Mouse (Mus musculus) G1E (cell line): ENCODE results near the gene Uox. TPM values are rescaled to one million over a fixed set of nuclear protein-coding genes. Genes with fewer than 3 reads are reported as not detected.

ENCODE experiments used
- ATAC-seq: 2 replicates; pipeline ENCODE4 v1.8.0; 2016; ENCODE audit warnings: mild to moderate bottlenecking; ENCODE audit not compliant: insufficient number of reproducible peaks, poor library complexity, low FRiP score, severe bottlenecking; ENCODE audit errors: extremely low read depth
- DNase-seq: peaks from one replicate; pipeline ENCODE4 v3.0.0; 2012; ENCODE audit warnings: low spot score
- H3K27me3 ChIP-seq: 2 replicates; pipeline ENCODE4 v1.6.1; 2012; ENCODE audit warnings: mild to moderate bottlenecking, low read length, inconsistent platforms; ENCODE audit not compliant: insufficient read depth
- H3K36me3 ChIP-seq: replicated peaks from 2 replicates; pipeline ENCODE3; 2012; ENCODE audit warnings: mild to moderate bottlenecking, inconsistent platforms
- H3K4me1 ChIP-seq: 2 replicates; pipeline ENCODE4 v1.6.1; 2012; ENCODE audit warnings: low read depth, low read length, inconsistent platforms, mixed read lengths; ENCODE audit not compliant: insufficient read depth
- H3K4me3 ChIP-seq: 2 replicates; pipeline ENCODE4 v1.5.1; 2012; ENCODE audit warnings: low read depth, mild to moderate bottlenecking, inconsistent platforms, low read length, moderate library complexity, mixed read lengths
- H3K9me3 ChIP-seq: replicated peaks from 2 replicates; pipeline ENCODE4 v1.6.1; 2012; ENCODE audit warnings: inconsistent platforms
- CTCF ChIP-seq: IDR thresholded peaks from 2 replicates; pipeline ENCODE4 v1.5.1; 2012; ENCODE audit warnings: low read depth, low read length, inconsistent platforms, mixed read lengths
- GATA1 ChIP-seq: IDR thresholded peaks from 2 replicates; pipeline ENCODE4 v1.6.1; 2012; ENCODE audit warnings: borderline replicate concordance, low read length, inconsistent platforms, mixed read lengths
- GATA2 ChIP-seq: IDR thresholded peaks from 2 replicates; pipeline ENCODE4 v1.6.1; 2012; ENCODE audit warnings: low read depth, low read length, inconsistent platforms, borderline replicate concordance
- POLR2AphosphoS5 ChIP-seq: IDR thresholded peaks from 2 replicates; pipeline ENCODE4 v1.6.1; 2012; ENCODE audit warnings: low read depth, low read length, inconsistent platforms; ENCODE audit not compliant: insufficient replicate concordance
- TAL1 ChIP-seq: conservative IDR thresholded peaks from 2 replicates; pipeline ENCODE4 v1.6.1; 2012; ENCODE audit warnings: low read depth, low read length, inconsistent platforms, mixed read lengths
- polyA plus RNA-seq: library from polyadenylated mRNA; stranded (reverse); fragments of >175 nt; gene quantifications from 2 replicates; pipeline ENCODE4 v1.2.3, GENCODE M21; 2012
- total RNA-seq, 2 experiments: library from RNA; stranded (forward) in 1 of 2; stranded (reverse) in 1 of 2; fragments of 200-1000 nt in 1 of 2; fragments of >200 nt in 1 of 2; fragmentation: Nextera tagmentation in 1 of 2; gene quantifications; 2 replicates each; pipeline ENCODE4 v1.2.3; 2014 to 2017

The Uox gene
- total and polyA plus RNA-seq, 3 experiments: 0.22 TPM; not detected in 2

DNA sequence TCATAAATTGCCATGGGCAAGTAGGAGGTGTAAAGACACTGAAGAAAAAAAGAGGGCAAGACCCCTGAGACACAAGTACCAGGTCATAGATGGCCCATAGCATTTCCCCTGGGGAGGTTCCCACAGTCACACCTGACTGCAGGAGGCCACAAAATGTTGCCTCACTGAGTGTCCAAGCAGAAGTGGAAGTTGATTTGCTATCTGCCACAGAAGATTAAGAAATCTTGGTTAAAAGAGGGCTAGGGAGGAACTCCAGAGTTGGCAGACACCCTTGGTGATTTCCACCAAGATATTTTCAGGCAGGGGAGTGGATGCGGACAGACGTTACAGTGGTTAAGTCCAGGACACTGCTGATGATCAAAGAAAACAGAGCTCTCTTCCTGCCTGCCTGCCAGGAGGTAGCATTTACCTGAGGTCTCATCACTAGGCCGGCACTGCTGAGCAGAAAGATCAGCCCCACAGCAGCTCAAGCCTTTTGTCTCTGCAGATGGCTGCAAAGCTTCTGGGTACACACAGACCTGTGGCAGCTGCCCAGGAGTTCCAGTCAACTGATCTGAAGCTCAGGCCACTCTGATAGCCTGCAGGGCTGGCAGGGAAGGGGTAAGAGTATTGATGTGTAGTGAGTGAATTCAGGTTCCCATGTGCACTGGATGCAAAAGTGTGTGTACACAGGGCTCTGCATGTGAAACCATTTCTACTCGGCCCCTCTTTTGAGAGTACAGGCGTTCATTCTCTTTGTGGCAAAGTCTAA, 46.5 kb downstream of the Uox start:
- peaks cover 48% of the 10 kb centered on the region for H3K4me1 ChIP-seq
- no peaks in the 10 kb centered on the region for H3K36me3 ChIP-seq
- DNase-seq (peak; percentile 6), ATAC-seq (peak; percentile 29)
- no peak overlapping the region; the same call in 1 of the 2 replicates for H3K4me3 ChIP-seq
- TF ChIP-seq CTCF (no peak), POLR2AphosphoS5 (no peak), GATA2 (no peak), TAL1 (no peak), GATA1 (no peak)
- no peaks in the 10 kb centered on the region for H3K9me3 ChIP-seq
- H3K27me3 ChIP-seq: peaks cover 14% of the 10 kb centered on the region

DNA sequence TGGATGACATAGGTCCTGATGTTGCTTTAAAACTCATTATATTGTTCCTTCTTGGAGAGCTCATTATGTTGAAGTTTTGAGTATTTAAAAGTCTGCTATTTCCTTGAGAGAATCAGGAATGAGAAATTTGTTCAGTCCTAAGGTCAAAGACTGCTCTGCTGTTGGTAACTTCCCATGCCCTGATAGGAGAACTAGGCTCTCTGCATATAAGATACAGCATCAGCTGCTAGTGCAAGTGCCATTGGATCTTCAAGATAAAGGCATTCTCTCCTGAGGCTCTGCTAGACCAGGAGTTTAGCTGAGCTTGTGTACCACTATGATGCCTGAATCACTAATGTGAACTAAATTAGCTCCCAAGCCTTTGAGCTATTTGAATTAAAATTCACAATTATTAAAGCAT, 47.7 kb downstream of the Uox start:
- Histone ChIP-seq H3K4me1 (peaks cover 45% of the 10 kb centered on the region), H3K4me3 (no peak overlapping the region; the same call in 1 of the 2 replicates), H3K36me3 (no peaks in the 10 kb centered on the region), H3K9me3 (no peaks in the 10 kb centered on the region), H3K27me3 (peaks cover 24% of the 10 kb centered on the region)
- peak; percentile 55 for ATAC-seq
- TF ChIP-seq GATA2 (no peak), POLR2AphosphoS5 (no peak), CTCF (no peak), TAL1 (no peak), GATA1 (no peak)
- peak; percentile 5 for DNase-seq

DNA sequence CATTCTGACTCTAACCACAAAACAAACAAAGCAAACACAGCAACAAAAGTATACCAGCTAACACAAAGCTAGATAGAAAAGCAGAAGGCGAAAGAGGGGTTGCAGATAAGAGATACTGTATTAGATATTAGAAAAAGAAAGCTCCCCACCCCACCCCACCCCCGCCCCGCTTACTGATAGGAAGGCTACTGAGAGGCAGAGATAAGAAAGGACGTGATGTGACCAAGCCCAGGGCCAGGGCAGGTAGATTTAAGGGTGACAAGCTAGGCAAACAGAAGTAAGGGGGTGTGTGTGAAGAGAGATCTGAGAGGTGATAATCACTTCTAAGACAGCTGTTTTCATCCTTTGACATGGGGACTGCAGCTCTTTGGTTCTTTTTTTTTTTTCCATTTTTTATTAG, 48.1 kb downstream of the Uox start:
- Histone ChIP-seq H3K4me1 (peaks cover 45% of the 10 kb centered on the region), H3K4me3 (no peak overlapping the region; the same call in 1 of the 2 replicates), H3K27me3 (peaks cover 24% of the 10 kb centered on the region), H3K36me3 (no peaks in the 10 kb centered on the region), H3K9me3 (no peaks in the 10 kb centered on the region)
- ATAC-seq (peak; percentile 77), DNase-seq (peak; percentile 20)
- TF ChIP-seq GATA1 (no peak), GATA2 (no peak), POLR2AphosphoS5 (no peak), CTCF (no peak), TAL1 (no peak; the same call in 1 of the 2 replicates)

DNA sequence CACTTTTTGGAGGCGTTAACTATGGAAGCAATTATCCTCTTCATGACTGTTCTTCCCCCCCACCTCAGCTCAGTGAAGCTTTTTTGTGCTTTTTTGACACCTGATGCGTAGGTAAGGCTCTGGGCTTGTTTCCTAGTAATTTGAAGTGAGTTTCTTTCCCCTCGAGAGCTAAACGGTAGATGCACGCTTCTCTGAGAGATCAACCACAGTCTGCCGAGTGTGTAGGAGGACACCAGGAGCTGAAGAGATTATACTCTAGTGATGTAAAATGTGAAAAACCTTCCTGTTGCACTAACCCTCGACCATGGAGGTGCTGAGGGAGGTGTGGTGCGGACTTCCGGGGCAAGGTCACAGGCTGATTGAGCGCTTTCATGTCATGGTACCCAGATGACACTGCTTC, 49.9 kb downstream of the Uox start:
- Histone ChIP-seq H3K36me3 (no peaks in the 10 kb centered on the region), H3K4me3 (no peak overlapping the region), H3K27me3 (peaks cover 25% of the 10 kb centered on the region), H3K9me3 (no peaks in the 10 kb centered on the region), H3K4me1 (peaks cover 40% of the 10 kb centered on the region)
- no peak for ATAC-seq
- no peak for DNase-seq
- TF ChIP-seq GATA1: no peak
- no peak for TF ChIP-seq TAL1
- no peak for TF ChIP-seq POLR2AphosphoS5
- no peak for TF ChIP-seq CTCF

GRCm38 (mm10) chr3:146620555-146621249, 50.5 kb downstream of the Uox start:
- Histone ChIP-seq H3K27me3 (peaks cover 27% of the 10 kb centered on the region), H3K36me3 (no peaks in the 10 kb centered on the region), H3K4me3 (no peak overlapping the region), H3K4me1 (peaks cover 37% of the 10 kb centered on the region), H3K9me3 (no peaks in the 10 kb centered on the region)
- no peak for TF ChIP-seq POLR2AphosphoS5
- TF ChIP-seq GATA2: no peak
- no peak for TF ChIP-seq CTCF
- no peak for TF ChIP-seq GATA1
- no peak for TF ChIP-seq TAL1
- DNase-seq (no peak), ATAC-seq (no peak)

GRCm38 (mm10) chr3:146621966-146622365, 51.7 kb downstream of the Uox start:
- TF ChIP-seq GATA1: no peak
- no peak for TF ChIP-seq POLR2AphosphoS5
- no peak for TF ChIP-seq CTCF
- no peak for TF ChIP-seq GATA2
- no peak for TF ChIP-seq TAL1
- peaks cover 31% of the 10 kb centered on the region for H3K27me3 ChIP-seq
- peaks cover 27% of the 10 kb centered on the region for H3K4me1 ChIP-seq
- no peaks in the 10 kb centered on the region for H3K36me3 ChIP-seq
- ATAC-seq: no peak
- no peaks in the 10 kb centered on the region for H3K9me3 ChIP-seq
- no peak overlapping the region for H3K4me3 ChIP-seq
- DNase-seq: no peak
